Mouse (Mus musculus) liver, adult 2 months (tissue): ENCODE results near the gene Plaa.

Experiments used
- CTCF ChIP-seq: fragments of 200-500 bp; IDR thresholded peaks from 2 replicates; pipeline ENCODE4 v1.5.1; 2011; ENCODE audit warnings: low read depth, low read length, control low read depth
- POLR2A ChIP-seq: fragments of 200-500 bp; IDR thresholded peaks from 2 replicates; pipeline ENCODE4 v1.6.1; 2011; ENCODE audit warnings: low read length, control low read depth; ENCODE audit not compliant: insufficient read depth; ENCODE audit errors: extremely low read depth

DNA sequence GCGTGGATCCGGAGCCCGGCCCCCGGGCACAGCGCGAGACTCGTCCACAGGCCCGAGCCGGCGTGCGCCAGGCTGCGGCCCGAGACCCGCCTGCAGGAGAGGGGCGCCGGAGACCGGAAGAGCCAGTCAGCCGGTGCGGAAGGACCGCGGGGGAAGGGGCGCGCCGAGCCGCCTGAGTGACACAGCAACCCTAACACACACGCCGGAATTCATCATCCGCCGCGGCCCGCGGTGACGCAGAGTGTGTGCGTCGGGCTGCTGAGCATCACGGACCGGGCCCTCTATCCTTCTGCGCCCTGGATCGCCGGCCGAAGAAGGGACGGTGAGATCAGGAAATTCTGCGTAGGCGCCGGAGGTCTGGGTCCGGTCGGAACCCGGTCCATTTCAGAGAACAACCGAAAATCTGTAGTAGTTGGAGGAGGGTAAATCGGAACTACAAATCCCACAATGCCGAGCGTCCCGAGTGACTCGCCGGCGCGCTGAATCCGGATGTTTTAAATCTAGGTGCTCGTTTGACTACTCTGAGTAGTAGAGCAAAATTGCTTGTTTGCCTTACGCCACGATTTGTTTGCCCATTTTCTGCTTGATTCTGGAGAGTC lies at the start of gene Plaa:
- TF ChIP-seq POLR2A (0 out of 2 replicates have a peak, but pooled peaks have one; percentile 35), CTCF (no peak)
